Comparison of ENCODE assay signal across 25 mouse cellular contexts in the genomic region with DNA sequence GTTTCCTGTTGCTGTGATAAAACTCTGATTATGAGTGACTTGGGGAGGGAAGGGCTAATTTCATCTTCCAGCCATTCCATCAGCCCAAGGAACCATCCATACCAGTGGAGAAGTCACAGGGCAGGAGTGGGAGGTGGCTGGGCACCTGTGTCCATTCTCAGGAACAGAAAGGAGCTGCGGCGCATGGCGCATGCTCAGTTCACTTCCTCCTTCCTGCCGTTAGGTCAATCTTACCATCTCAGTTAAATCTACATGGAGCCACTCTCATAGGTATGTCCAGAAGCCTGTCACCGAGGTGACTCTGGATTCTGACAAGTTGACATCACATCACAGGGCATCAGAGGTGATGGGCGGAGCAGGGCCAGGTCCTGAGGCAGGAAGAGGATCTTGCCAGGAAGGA. TPM values are rescaled to one million over a fixed set of nuclear protein-coding genes. Genes with fewer than 3 reads are reported as not detected.
"Had no signal": no experiment of that assay in that cellular context is flagged by ENCODE, and none has a peak within 500 bp of the region (broad histone marks: within the 10 kb centered on the region; RNA-seq: fewer than 3 reads in every experiment).

No protein-coding gene starts in this region.

- H3K4me2 ChIP-seq: liver, embryonic 15.5 days; lung, embryonic 15.5 days; midbrain, embryonic 11.5 days; midbrain, embryonic 13.5 days; midbrain, embryonic 15.5 days; neural tube, embryonic 12.5 days; stomach, embryonic 15.5 days had no signal

- H3K27me3 ChIP-seq: lung, embryonic 15.5 days; midbrain, embryonic 15.5 days; neural tube, embryonic 12.5 days; stomach, embryonic 15.5 days had no signal

- H3K9ac ChIP-seq: liver, embryonic 15.5 days; liver, postnatal 0 days; lung, embryonic 15.5 days; midbrain, embryonic 13.5 days; midbrain, embryonic 15.5 days; neural tube, embryonic 12.5 days; stomach, embryonic 15.5 days had no signal

- H3K36me3 ChIP-seq: liver, embryonic 15.5 days; lung, embryonic 15.5 days; midbrain, embryonic 13.5 days; midbrain, embryonic 15.5 days; neural tube, embryonic 12.5 days; stomach, embryonic 15.5 days had no signal

- H3K4me1 ChIP-seq: liver, embryonic 15.5 days; lung, embryonic 15.5 days; midbrain, embryonic 13.5 days; midbrain, embryonic 15.5 days; neural tube, embryonic 12.5 days; stomach, embryonic 15.5 days had no signal

- H3K27ac ChIP-seq: liver, embryonic 15.5 days; lung, embryonic 15.5 days; macrophage; midbrain, embryonic 13.5 days; midbrain, embryonic 15.5 days; neural tube, embryonic 12.5 days; stomach, embryonic 15.5 days had no signal

- ATAC-seq: liver, postnatal 0 days; lung, postnatal 0 days; midbrain, embryonic 13.5 days; midbrain, embryonic 15.5 days had no signal

- DNase-seq: liver, postnatal 0 days; lung, adult 2 months; lung, postnatal 14 days; lung, postnatal 36 days; right cerebral cortex, postnatal 14 days; thymus, adult 18-20 months; thymus, postnatal 14 days; thymus, postnatal 36 days had no signal

- H3K9me3 ChIP-seq: liver, embryonic 15.5 days; lung, embryonic 15.5 days; midbrain, embryonic 13.5 days; midbrain, embryonic 15.5 days; neural tube, embryonic 12.5 days; stomach, embryonic 15.5 days had no signal

- H3K4me3 ChIP-seq: liver, embryonic 15.5 days; lung, embryonic 15.5 days; megakaryocyte, embryonic 14.5 days; midbrain, embryonic 13.5 days; midbrain, embryonic 15.5 days; neural tube, embryonic 12.5 days; stomach, embryonic 15.5 days had no signal

RNA-seq across cellular contexts. Expression of a gene that starts 6.7 kb away (rescaled TPM):
- total RNA-seq: megakaryocyte progenitor cell, adult 5-6 weeks; monocyte, adult 5-6 weeks; neutrophil, adult 5-6 weeks had no signal
- polyA plus RNA-seq: liver, embryonic 15.5 days; lung, embryonic 15.5 days; lung, postnatal 0 days; macrophage; midbrain, embryonic 11.5 days; midbrain, embryonic 13.5 days; midbrain, embryonic 15.5 days; midbrain, postnatal 0 days; neural tube, embryonic 12.5 days; neural tube, embryonic 14.5 days; spleen, adult 2 months had no signal

RNA-seq across cellular contexts. Expression of a gene that starts 21.9 kb away (rescaled TPM):
- total RNA-seq: megakaryocyte progenitor cell, adult 5-6 weeks; midbrain, postnatal 0 days; neutrophil, adult 5-6 weeks had no signal
- polyA plus RNA-seq: liver, embryonic 15.5 days; liver, postnatal 0 days; lung, embryonic 15.5 days; macrophage; midbrain, embryonic 11.5 days; midbrain, embryonic 13.5 days; neural tube, embryonic 12.5 days; stomach, embryonic 15.5 days; thymus, postnatal 0 days had no signal
